Mouse (Mus musculus) heart, postnatal 0 days (tissue): ENCODE measurements around the gene Abcc12.

Experiments used
- CTCF ChIP-seq: IDR thresholded peaks from 2 replicates; pipeline ENCODE4 v1.5.1; 2016; ENCODE audit warnings: antibody characterized with exemption, control low read depth, low read depth
- EP300 ChIP-seq: IDR thresholded peaks from 2 replicates; pipeline ENCODE4 v1.6.1; 2016; ENCODE audit warnings: antibody characterized with exemption, low read depth

GRCm38 (mm10) chr8:86581921-86582331 is 1.4 kb upstream of the Abcc12 start:
- TF ChIP-seq EP300 (no peak), CTCF (peak; percentile 35)
